Mouse (Mus musculus): Measurements from ENCODE around the gene Bmp8b. TPM values are rescaled to one million over a fixed set of nuclear protein-coding genes. Genes with fewer than 3 reads are reported as not detected.
"Not testable (repeated sequence)": the region's sequence is repeated elsewhere in the genome, so short reads cannot be mapped to it uniquely, and the experiment has no call there.

The Bmp8b gene
- not detected for total RNA-seq (2021)
- long read RNA-seq, experiment 1, result 0 reads
- long read RNA-seq, experiment 2, result 0 reads

DNA sequence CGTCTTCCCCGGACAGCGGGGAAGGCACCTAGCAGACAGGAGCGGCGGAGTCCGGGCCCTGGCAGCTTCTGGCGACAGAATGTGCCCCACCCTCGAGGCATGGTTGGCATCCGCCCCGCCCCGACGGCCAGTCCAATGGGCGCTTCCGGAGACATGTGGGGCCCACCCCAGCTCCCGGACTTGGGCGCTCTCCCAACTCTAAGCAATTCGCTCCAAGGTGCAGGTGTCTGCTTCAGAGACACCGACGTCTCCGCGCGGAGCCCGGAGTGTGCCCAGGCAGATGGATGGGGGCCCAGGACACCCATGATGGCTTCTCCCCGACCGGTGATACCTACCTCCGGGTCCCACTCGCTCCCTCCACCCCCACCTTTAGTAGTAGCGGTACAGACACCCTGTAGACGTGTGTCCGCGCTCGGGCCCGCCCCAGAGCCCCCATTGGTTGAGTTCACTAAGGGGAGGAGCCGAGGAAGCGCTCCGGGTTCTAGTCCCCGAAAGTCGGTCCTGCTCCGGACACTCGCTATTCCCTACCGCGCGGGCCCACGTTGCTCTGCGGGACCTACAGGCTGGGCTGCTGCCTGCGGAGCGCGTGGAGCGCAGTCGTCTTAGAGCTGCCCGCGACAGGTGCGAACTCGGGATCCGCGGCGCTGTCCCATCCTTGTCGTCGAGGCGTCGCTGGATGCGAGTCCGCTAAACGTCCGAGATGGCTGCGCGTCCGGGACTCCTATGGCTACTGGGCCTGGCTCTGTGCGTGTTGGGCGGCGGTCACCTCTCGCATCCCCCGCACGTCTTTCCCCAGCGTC is at the start of gene Bmp8b:
TSS of gene Bmp8b (plus strand) at position 515 of the 800 bp plus-strand sequence.
- DNase-seq, result no peak

GRCm38 (mm10) chr4:123056560-123057109 is 48.3 kb upstream of the Bmp8b start:
- DNase-seq, result no peak

- no peak for DNase-seq
These were observed 47.0 kb upstream of the Bmp8b start for GRCm38 (mm10) chr4:123057957-123058356.

DNA sequence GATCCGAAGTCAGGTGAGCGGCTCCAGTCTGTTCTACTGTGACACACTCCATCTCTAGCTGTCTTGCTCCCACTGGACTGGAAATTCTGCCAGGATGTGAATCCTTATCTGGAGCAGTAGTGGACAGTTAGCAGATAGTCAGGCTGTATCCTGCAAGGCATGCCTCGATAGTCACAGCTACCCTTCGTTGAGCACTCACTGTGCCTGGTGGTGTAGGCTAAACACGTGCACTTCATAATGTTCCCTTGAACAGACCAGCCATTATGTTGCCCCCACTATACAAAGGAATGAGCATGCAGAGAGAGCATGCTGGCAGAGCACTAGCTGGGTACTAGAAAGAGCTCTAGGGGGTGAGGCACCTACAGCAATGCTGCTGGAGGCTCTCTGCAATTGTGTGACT is 43.2 kb upstream of the Bmp8b start:
- no peak for DNase-seq

DNA sequence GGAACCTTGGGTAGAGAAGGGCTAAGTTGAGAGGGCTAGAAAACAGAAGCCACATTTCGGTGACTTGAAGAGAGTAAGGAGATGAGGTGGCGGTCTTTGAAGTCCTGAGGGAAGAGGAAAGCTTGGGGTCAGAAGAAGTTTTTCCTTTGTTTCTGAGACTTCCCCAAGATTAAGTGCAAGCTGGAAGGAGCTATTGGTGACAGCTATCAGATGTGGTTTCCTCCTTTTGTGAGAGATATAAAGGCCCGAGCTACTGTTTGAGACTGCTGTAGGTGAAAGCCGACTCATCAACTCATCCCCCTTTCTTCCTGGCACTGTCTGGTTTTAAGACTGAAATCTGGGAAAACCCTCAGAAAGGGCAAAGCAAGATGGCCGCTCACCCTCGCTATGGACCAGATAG is 36.3 kb upstream of the Bmp8b start:
- DNase-seq, result no peak

GRCm38 (mm10) chr4:123071266-123071966 is 33.5 kb upstream of the Bmp8b start:
- peak; percentile 54 for DNase-seq

GRCm38 (mm10) chr4:123076928-123077327 is 28.0 kb upstream of the Bmp8b start:
- no peak for DNase-seq

- DNase-seq, result no peak
These were observed 26.7 kb upstream of the Bmp8b start for GRCm38 (mm10) chr4:123078231-123078630.

- peak; percentile 41 for DNase-seq
These were observed 24.2 kb upstream of the Bmp8b start for GRCm38 (mm10) chr4:123080791-123081190.

DNA sequence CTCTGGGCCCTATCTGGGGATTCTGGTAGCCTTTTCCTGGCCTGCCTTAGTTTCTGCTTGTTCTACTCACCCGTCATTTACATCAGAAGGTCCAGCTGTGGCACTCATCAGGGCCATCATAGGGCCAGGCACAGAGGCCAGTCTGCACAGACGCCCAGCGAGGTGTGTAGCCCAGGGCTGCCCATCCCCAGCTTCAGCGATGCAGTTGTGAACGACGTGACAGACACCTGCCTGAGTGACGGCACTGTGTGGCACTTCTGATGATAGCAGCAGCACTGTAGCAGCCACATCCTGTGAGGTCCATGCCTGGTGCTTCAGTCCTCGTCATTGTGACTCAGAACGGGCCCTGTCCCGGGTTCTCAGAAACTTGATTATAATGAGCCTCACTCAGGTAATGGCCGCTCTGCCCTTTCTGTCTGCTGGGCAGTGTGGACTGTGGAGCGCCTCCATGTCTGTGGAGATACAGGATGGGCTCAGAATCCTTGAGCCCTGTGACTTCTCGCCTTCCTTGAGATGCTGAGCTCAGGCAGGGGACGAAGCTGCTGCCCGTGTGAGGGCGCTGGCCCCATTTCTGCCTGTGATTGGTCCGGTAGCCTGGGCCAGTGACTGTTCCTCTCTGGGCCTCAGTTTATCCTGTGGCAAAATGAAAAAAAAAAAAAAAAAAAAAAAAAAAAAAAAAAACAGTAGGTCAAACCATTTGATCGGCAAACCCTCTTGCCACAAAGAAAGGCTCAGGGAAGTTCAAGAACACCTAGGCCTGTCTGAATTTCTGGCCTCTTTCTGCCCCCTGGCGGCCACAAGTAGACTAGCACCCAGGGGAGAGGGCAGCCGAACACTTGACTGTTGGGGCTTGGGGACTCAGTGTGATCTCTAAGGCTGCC is 22.4 kb upstream of the Bmp8b start:
- DNase-seq, result peak; percentile 79

GRCm38 (mm10) chr4:123083323-123083902 is 21.6 kb upstream of the Bmp8b start:
- no peak for DNase-seq

DNA sequence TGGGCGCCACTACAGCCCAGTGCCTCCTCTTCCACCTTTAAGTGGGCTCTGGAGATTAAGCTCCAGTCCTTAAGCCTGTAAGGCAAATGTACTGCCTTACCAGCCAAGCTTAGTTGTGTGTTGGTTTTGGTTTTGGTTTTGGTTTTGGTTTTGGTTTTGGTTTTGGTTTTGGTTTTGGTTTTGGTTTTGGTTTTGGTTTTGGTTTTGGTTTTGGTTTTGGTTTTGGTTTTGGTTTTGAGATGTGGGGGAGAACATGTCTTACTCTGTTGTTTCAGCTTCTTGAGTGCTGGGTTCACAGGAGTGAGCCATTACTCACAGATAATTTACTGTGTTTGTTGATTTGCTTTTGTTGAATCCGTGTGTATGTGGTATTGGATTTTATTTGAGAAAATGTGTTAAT is 19.7 kb upstream of the Bmp8b start:
- DNase-seq, result no peak

- DNase-seq, result no peak
These were observed 18.6 kb upstream of the Bmp8b start for GRCm38 (mm10) chr4:123086381-123086780.

- no peak for DNase-seq
These were observed 12.3 kb upstream of the Bmp8b start for GRCm38 (mm10) chr4:123092621-123093020.

DNA sequence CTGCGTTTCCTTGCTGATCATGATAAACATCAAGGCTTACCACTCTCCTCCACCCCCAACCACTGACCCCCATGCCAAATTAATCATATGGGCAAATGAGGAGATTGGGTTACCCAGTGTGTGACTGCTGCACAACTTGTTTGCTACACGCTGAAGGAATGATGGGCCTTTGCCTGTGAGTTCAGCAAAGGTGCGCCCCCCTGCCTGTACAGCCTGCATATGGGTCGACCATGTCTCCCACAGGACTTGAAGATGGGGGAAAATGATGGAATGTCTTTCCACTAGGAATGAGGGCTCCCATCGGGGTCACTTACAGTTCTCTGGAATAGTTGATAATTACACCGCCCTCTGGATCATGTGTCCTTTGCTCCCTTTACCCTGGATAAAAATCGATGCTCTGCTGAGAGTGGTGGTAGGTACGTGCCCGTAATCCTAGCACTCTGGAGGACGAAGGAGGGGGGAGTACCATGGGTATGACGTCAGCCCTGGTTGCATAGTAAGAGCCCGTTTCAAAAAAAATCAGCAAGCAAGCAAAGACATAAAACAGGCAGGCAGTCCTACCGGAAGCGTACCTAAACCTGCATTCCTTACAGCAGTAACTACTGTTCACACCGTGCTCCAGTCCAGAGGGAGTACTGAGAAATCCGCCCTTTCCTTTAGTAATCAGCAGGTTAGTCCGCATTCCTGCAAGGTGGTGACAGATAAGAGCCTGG is 11.7 kb upstream of the Bmp8b start:
- no peak for DNase-seq

- no peak for DNase-seq
These were observed 11.1 kb upstream of the Bmp8b start for GRCm38 (mm10) chr4:123093869-123094268.

DNA sequence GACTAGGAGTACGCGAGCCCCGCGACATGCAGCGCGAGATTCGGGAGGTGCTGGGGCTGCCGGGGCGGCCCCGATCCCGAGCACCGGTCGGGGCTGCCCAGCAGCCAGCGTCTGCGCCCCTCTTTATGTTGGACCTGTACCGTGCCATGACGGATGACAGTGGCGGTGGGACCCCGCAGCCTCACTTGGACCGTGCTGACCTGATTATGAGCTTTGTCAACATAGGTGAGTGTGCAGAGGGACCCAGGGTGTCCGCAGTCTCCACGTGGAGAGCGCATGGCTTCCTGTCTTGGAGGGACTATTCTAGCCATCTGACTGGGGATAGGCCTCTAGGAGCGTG is 456 bp downstream of the Bmp8b start:
- DNase-seq, result no peak

- DNase-seq, result not testable (repeated sequence)
These were observed 964 bp downstream of the Bmp8b start for GRCm38 (mm10) chr4:123105929-123106328.

- peak; percentile 30 for DNase-seq
These were observed 1.9 kb downstream of the Bmp8b start for GRCm38 (mm10) chr4:123106864-123107263.

- DNase-seq, result no peak
These were observed 3.1 kb downstream of the Bmp8b start for GRCm38 (mm10) chr4:123108056-123108455.

DNA sequence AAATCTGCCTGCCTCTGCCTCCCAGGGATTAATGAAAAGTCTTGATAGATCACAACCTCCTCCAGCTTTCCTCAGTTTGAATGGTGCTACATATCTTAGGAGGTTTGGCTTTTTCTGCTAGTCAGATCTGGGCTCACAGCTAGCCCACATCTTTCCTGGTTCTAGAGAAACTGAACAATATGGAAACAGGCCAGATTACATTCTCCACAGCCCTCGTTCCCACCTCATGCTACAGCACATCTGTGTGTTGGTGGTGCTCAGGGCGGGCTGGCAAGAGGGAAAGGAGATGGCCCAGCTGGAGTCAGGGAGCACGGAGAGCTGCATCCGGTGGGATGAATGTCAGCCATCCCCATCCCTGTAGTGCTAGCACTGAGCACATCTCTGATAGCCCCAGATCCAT is 5.8 kb downstream of the Bmp8b start:
- DNase-seq, result no peak
